ENCODE assay signal across 8 mouse cellular contexts in genomic region chr17:12371310-12371925, GRCm38 (mm10). TPM values are rescaled to one million over a fixed set of nuclear protein-coding genes. Genes with fewer than 3 reads are reported as not detected.
DNase-seq lines count a peak whose midpoint lies in the region; ATAC-seq lines count a peak whose summit lies in the region.

No protein-coding gene starts in this region.

- no peaks in the 10 kb centered on the region for H3K27me3 ChIP-seq in midbrain, embryonic 10.5 days (ENCODE audit: low read depth, poor library complexity, severe bottlenecking)
- peaks cover 3% of the 10 kb centered on the region; the same call in 1 of the 2 replicates for H3K27me3 ChIP-seq in midbrain, embryonic 15.5 days (replicated peaks)
- H3K27me3 ChIP-seq in forebrain, embryonic 16.5 days (replicated peaks; ENCODE audit: control insufficient read depth, insufficient read depth, low read length): no peaks in the 10 kb centered on the region
- no peaks in the 10 kb centered on the region for H3K27me3 ChIP-seq in midbrain, embryonic 14.5 days (ENCODE audit: control insufficient read depth, insufficient read depth, low read length)

- WGBS in midbrain, embryonic 10.5 days: 37% methylated on average over 10 of the region's 10 CpGs
- WGBS in midbrain, embryonic 15.5 days: 34% methylated on average over 10 of the region's 10 CpGs
- 36% methylated on average over 10 of the region's 10 CpGs for WGBS in forebrain, embryonic 16.5 days
- 34% methylated on average over 10 of the region's 10 CpGs for WGBS in midbrain, embryonic 14.5 days

- DNase-seq in midbrain, embryonic 10.5 days (ENCODE audit: low spot score): peak; percentile 25
- DNase-seq in c-Kit-positive CD71-negative TER-119-negative erythroid progenitor cells, embryonic 14.5 days (ENCODE audit: low read depth): peak; percentile 36
- peak; percentile 24 to 45 for DNase-seq in kidney, postnatal 25 days
- peak; percentile 71 for DNase-seq in midbrain, embryonic 14.5 days
- no peak for DNase-seq in urinary bladder, postnatal 14 days (ENCODE audit: low spot score)
- DNase-seq in urinary bladder, postnatal 10 days (ENCODE audit: low spot score): no peak

- ATAC-seq in midbrain, embryonic 15.5 days (replicated peaks): no peak
- no peak for ATAC-seq in forebrain, embryonic 16.5 days
- ATAC-seq in midbrain, embryonic 14.5 days (ENCODE audit: low FRiP score, low TSS enrichment): no peak

- H3K4me3 ChIP-seq in midbrain, embryonic 10.5 days: no peak overlapping the region
- H3K4me3 ChIP-seq in midbrain, embryonic 15.5 days: no peak overlapping the region
- H3K4me3 ChIP-seq in forebrain, embryonic 16.5 days (replicated peaks; ENCODE audit: low read length): no peak overlapping the region
- H3K4me3 ChIP-seq in midbrain, embryonic 14.5 days (replicated peaks; ENCODE audit: low read depth, low read length): no peak overlapping the region

- no peak overlapping the region for H3K9ac ChIP-seq in midbrain, embryonic 15.5 days
- H3K9ac ChIP-seq in forebrain, embryonic 16.5 days (replicated peaks; ENCODE audit: low read depth, low read length): no peak overlapping the region
- H3K9ac ChIP-seq in midbrain, embryonic 14.5 days (replicated peaks; ENCODE audit: low read length): no peak overlapping the region

- no peak overlapping the region for H3K4me2 ChIP-seq in midbrain, embryonic 15.5 days
- H3K4me2 ChIP-seq in forebrain, embryonic 16.5 days (ENCODE audit: low read length): peak overlapping the region; percentile 9; the same call in 1 of the 2 replicates
- no peak overlapping the region for H3K4me2 ChIP-seq in midbrain, embryonic 14.5 days (ENCODE audit: low read length)

- H3K27ac ChIP-seq in midbrain, embryonic 10.5 days (replicated peaks): no peak overlapping the region
- no peak overlapping the region for H3K27ac ChIP-seq in midbrain, embryonic 15.5 days
- no peak overlapping the region for H3K27ac ChIP-seq in forebrain, embryonic 16.5 days (ENCODE audit: low read length)
- H3K27ac ChIP-seq in midbrain, embryonic 14.5 days (replicated peaks; ENCODE audit: low read depth, low read length): no peak overlapping the region

- no peaks in the 10 kb centered on the region for H3K9me3 ChIP-seq in midbrain, embryonic 10.5 days (replicated peaks)
- no peaks in the 10 kb centered on the region for H3K9me3 ChIP-seq in midbrain, embryonic 15.5 days
- no peaks in the 10 kb centered on the region for H3K9me3 ChIP-seq in forebrain, embryonic 16.5 days (ENCODE audit: control insufficient read depth, low read length)
- H3K9me3 ChIP-seq in midbrain, embryonic 14.5 days (ENCODE audit: control insufficient read depth, low read length): no peaks in the 10 kb centered on the region

- no peaks in the 10 kb centered on the region for H3K36me3 ChIP-seq in midbrain, embryonic 10.5 days
- no peaks in the 10 kb centered on the region for H3K36me3 ChIP-seq in midbrain, embryonic 15.5 days (replicated peaks)
- no peaks in the 10 kb centered on the region for H3K36me3 ChIP-seq in forebrain, embryonic 16.5 days (ENCODE audit: control insufficient read depth, insufficient read depth)
- H3K36me3 ChIP-seq in midbrain, embryonic 14.5 days (ENCODE audit: control insufficient read depth, insufficient read depth, low read length): no peaks in the 10 kb centered on the region

- 0 out of 2 replicates have a peak, but pooled peaks cover 2% of the 10 kb centered on the region for H3K4me1 ChIP-seq in midbrain, embryonic 10.5 days
- 0 out of 2 replicates have a peak, but pooled peaks cover 5% of the 10 kb centered on the region for H3K4me1 ChIP-seq in midbrain, embryonic 15.5 days
- no peaks in the 10 kb centered on the region for H3K4me1 ChIP-seq in forebrain, embryonic 16.5 days (replicated peaks; ENCODE audit: control insufficient read depth, insufficient read depth, low read length)
- no peaks in the 10 kb centered on the region for H3K4me1 ChIP-seq in midbrain, embryonic 14.5 days (ENCODE audit: control insufficient read depth, insufficient read depth, low read length)

RNA-seq across cellular contexts. Expression of gene Plg, which starts 7.0 kb away (rescaled TPM):
- not detected in 2 replicates for polyA plus RNA-seq in midbrain, embryonic 10.5 days (2016; fragmentation: Nextera tagmentation; extraction: Ambion mirVana)
- polyA plus RNA-seq in midbrain, embryonic 15.5 days (2015; fragmentation: Nextera tagmentation; extraction: Ambion mirVana): 0.09 and 0.55 TPM in 2 replicates
- 0.08 TPM in 1 of 2 replicates, not detected in the other for polyA plus RNA-seq in forebrain, embryonic 16.5 days (2015; fragmentation: Nextera tagmentation; extraction: Ambion mirVana)
- not detected in 2 replicates for polyA plus RNA-seq in midbrain, embryonic 14.5 days (2014; fragmentation: Nextera tagmentation; extraction: Ambion mirVana)

RNA-seq across cellular contexts. Expression of gene Map3k4, which starts 52.8 kb away (rescaled TPM):
- polyA plus RNA-seq in midbrain, embryonic 10.5 days (2016; fragmentation: Nextera tagmentation; extraction: Ambion mirVana): 42.3 and 45.3 TPM in 2 replicates
- polyA plus RNA-seq in midbrain, embryonic 15.5 days (2015; fragmentation: Nextera tagmentation; extraction: Ambion mirVana): 38.8 and 50.8 TPM in 2 replicates
- 33.7 and 37.8 TPM in 2 replicates for polyA plus RNA-seq in forebrain, embryonic 16.5 days (2015; fragmentation: Nextera tagmentation; extraction: Ambion mirVana)
- polyA plus RNA-seq in midbrain, embryonic 14.5 days (2014; fragmentation: Nextera tagmentation; extraction: Ambion mirVana): 31.0 and 38.6 TPM in 2 replicates

Comparison
In these comparisons a context has a peak if more than half of its experiments do, and no peak if none do; other contexts are left out.
1. DNase-seq: peak in midbrain, embryonic 10.5 days (single experiment), c-Kit-positive CD71-negative TER-119-negative erythroid progenitor cells, embryonic 14.5 days (single experiment), kidney, postnatal 25 days (2 of 2) and midbrain, embryonic 14.5 days (single experiment); none in urinary bladder, postnatal 14 days (single experiment) and urinary bladder, postnatal 10 days (single experiment).